48 mouse cellular contexts compared by ENCODE assay signal in genomic region chr9:119145137-119145536, GRCm38 (mm10). TPM values are rescaled to one million over a fixed set of nuclear protein-coding genes. Genes with fewer than 3 reads are reported as not detected.
"Had no signal": no experiment of that assay in that cellular context is flagged by ENCODE, and none has a peak within 500 bp of the region (broad histone marks: within the 10 kb centered on the region; RNA-seq: fewer than 3 reads in every experiment).

No protein-coding gene starts in this region.

- H3K4me3 ChIP-seq: heart, embryonic 10.5 days; heart, embryonic 12.5 days; heart, embryonic 13.5 days; heart, embryonic 15.5 days; hindbrain, embryonic 10.5 days; hindbrain, embryonic 12.5 days; hindbrain, embryonic 13.5 days; hindbrain, embryonic 15.5 days; intestine, embryonic 15.5 days; kidney, embryonic 15.5 days; layer of hippocampus, adult 2 months had no signal

- DNase-seq: heart, postnatal 10 days; heart, postnatal 14 days; heart, postnatal 36 days; heart, postnatal 4 days; kidney, adult 11 months; kidney, adult 18-20 months; kidney, adult 2 months; kidney, adult 8-10 months; kidney, adult 9 months; kidney, postnatal 10 days; kidney, postnatal 14 days; kidney, postnatal 4 days; layer of hippocampus, adult 9-11 months; layer of hippocampus, postnatal 36 days had no signal

- H3K27ac ChIP-seq: heart, embryonic 10.5 days; heart, embryonic 13.5 days; heart, embryonic 15.5 days; hindbrain, embryonic 10.5 days; hindbrain, embryonic 12.5 days; hindbrain, embryonic 13.5 days; hindbrain, embryonic 15.5 days; intestine, embryonic 15.5 days; kidney, embryonic 15.5 days; kidney, postnatal 0 days; layer of hippocampus, adult 2 months had no signal

- H3K4me2 ChIP-seq: heart, embryonic 11.5 days; heart, embryonic 12.5 days; heart, embryonic 13.5 days; heart, embryonic 15.5 days; hindbrain, embryonic 12.5 days; hindbrain, embryonic 13.5 days; hindbrain, embryonic 15.5 days; intestine, embryonic 15.5 days; kidney, embryonic 15.5 days had no signal

- H3K9ac ChIP-seq: heart, embryonic 12.5 days; heart, embryonic 13.5 days; heart, embryonic 15.5 days; hindbrain, embryonic 12.5 days; hindbrain, embryonic 13.5 days; hindbrain, embryonic 15.5 days; intestine, embryonic 15.5 days; kidney, embryonic 15.5 days had no signal

- H3K4me1 ChIP-seq: heart, embryonic 12.5 days; heart, embryonic 13.5 days; heart, embryonic 15.5 days; hindbrain, embryonic 12.5 days; hindbrain, embryonic 13.5 days; hindbrain, embryonic 15.5 days; intestine, embryonic 15.5 days; kidney, embryonic 15.5 days had no signal

- H3K27me3 ChIP-seq: heart, embryonic 13.5 days; heart, embryonic 15.5 days; hindbrain, embryonic 12.5 days; hindbrain, embryonic 13.5 days; hindbrain, embryonic 15.5 days; intestine, embryonic 15.5 days; kidney, embryonic 15.5 days had no signal

- H3K9me3 ChIP-seq: heart, embryonic 10.5 days; heart, embryonic 12.5 days; heart, embryonic 13.5 days; heart, embryonic 15.5 days; hindbrain, embryonic 10.5 days; hindbrain, embryonic 12.5 days; hindbrain, embryonic 13.5 days; hindbrain, embryonic 15.5 days; intestine, embryonic 15.5 days; kidney, embryonic 15.5 days had no signal

- H3K36me3 ChIP-seq: heart, embryonic 10.5 days; heart, embryonic 12.5 days; heart, embryonic 13.5 days; heart, embryonic 15.5 days; hindbrain, embryonic 10.5 days; hindbrain, embryonic 12.5 days; hindbrain, embryonic 13.5 days; hindbrain, embryonic 15.5 days; intestine, embryonic 15.5 days; kidney, embryonic 15.5 days had no signal

- ATAC-seq: inflammation-experienced regulatory T-cells, adult 6 months; intestine, embryonic 15.5 days; intestine, embryonic 16.5 days; intestine, postnatal 0 days had no signal

RNA-seq across cellular contexts. Expression of gene Acaa1b, which starts 11.8 kb away (rescaled TPM):
- total RNA-seq: hematopoietic stem cell, adult 5-6 weeks had no signal
- polyA plus RNA-seq: inflammation-experienced regulatory T-cells, adult 6 months had no signal

RNA-seq across cellular contexts. Expression of gene Gm47289, which starts 13.8 kb away (rescaled TPM):
- total RNA-seq: heart, adult 8-10 months; heart, postnatal 10 days; heart, postnatal 14 days; heart, postnatal 25 days; heart, postnatal 36 days; heart, postnatal 4 days; hematopoietic stem cell, adult 5-6 weeks; layer of hippocampus, adult 18-20 months; layer of hippocampus, adult 2 months; layer of hippocampus, adult 8-10 months; layer of hippocampus, postnatal 10 days; layer of hippocampus, postnatal 14 days; layer of hippocampus, postnatal 25 days; layer of hippocampus, postnatal 36 days; left cerebral cortex, adult 18-20 months had no signal
- polyA plus RNA-seq: heart, embryonic 10.5 days; heart, embryonic 11.5 days; heart, embryonic 12.5 days; heart, embryonic 14.5 days; heart, embryonic 15.5 days; heart, embryonic 16.5 days; heart, postnatal 0 days; hindbrain, embryonic 10.5 days; hindbrain, embryonic 11.5 days; hindbrain, embryonic 12.5 days; hindbrain, embryonic 13.5 days; hindbrain, embryonic 15.5 days; hindbrain, embryonic 16.5 days; inflammation-experienced regulatory T-cells, adult 6 months; intestine, embryonic 14.5 days; intestine, embryonic 15.5 days; intestine, embryonic 16.5 days; intestine, postnatal 0 days; kidney, adult 2 months; kidney, embryonic 14.5 days; kidney, embryonic 15.5 days; kidney, embryonic 16.5 days; kidney, postnatal 0 days; large intestine, adult 2 months had no signal
